Mouse (Mus musculus) layer of hippocampus, adult 9-10 months (tissue): ENCODE results near the gene Acap2.

Experiments
- DNase-seq: peaks from one replicate; pipeline ENCODE4 v3.0.0; 2022; ENCODE audit warnings: low spot score

Acap2 gene

DNA sequence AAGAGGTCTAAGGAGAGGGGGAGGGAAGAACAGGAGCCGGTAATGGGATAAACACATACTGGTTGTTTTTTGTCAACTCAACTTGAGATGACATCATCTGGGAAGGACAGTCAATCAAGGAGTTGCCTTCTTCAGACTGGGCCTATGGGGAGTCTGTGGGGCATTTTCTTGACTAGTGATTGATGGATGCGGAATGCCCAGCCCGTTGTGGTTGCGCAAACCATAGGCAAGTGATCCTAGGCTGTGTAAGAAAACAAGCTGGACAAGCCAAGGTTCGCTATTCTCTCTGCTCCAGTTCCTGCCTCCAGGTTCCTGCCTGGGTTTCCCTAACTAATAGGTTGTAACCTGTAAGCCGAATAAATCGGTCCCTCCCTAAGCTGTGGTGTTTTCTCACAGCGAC, 4.1 kb upstream of the Acap2 start:
- DNase-seq = no peak

DNA sequence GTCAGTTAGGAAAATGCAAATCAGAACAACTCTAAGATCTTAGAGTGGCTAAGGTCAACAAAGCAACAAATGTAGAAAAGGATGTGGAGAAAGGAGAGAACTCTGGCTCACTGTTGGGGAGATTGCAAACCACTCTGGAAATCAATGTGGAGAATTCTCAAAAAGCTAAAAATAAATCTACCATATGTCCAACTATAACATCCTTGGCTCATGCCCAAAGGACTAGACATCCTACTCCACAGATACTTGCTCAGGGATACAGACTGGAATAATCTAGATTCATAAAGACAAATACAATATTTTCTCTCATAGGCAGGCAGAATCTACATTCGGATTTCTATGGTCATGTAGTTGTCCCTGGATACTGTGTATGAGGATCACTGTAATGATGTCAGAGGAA, 3.2 kb upstream of the Acap2 start:
- DNase-seq = no peak

DNA sequence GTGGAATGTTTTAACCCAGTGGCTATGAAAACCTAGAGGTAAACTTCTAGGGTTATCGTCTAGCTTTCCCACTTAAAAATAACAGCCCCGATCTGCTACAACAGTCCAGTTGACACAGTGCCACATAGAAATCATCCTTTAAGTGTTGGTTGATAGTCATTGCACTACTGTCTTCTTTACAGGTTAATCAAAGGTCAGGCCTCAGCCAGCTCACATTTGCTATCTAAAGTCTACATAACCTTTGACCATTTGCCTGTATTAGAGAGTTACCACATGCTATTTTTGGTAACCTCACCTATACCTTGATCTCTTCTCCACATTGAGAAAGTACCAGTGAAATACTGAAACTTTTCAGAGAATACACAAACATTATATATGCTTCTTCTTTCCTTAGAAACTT, 659 bp upstream of the Acap2 start:
- no peak for DNase-seq

DNA sequence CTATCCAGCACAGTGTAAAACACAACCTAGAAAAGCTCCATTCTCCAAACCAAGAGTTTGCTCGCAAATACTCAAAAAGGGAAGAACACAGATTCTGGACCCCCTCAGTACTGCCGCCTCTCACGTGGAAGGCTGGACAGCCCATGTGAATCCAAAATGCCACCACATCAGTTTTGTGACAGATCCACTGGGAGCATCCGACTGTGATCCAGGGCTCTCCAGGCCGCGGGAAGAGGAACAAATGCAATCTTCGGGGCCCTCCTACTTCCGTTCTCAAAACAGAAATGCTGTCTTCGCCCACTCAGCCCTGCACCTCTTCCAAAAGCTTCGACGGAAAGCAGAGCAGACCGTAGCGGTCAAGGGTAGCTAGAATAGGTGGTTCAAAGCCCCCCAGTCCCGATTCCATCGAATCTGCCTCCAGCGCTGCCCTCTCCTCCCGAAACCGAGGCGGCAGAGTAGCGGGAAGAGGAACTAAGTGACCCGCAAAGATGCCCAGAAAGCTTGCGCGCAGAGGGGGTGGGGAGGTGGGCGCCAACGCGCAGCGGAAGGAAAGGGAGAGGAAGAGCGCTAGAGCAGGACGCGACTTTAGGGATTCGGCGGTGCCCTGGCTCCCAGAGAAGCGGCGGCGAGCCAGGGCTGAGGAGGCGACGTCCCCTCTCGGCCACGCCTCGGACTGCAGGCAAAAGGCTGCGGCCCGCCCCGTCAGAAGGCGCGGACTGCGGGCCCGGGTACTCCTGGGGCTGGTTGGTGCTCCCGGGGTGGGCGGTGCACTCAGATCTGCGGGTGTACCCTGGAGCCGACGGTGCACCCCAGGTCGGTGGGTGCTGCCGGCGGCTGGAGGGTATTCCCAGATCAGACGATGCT, 887 bp downstream of the Acap2 start:
- no peak for DNase-seq

DNA sequence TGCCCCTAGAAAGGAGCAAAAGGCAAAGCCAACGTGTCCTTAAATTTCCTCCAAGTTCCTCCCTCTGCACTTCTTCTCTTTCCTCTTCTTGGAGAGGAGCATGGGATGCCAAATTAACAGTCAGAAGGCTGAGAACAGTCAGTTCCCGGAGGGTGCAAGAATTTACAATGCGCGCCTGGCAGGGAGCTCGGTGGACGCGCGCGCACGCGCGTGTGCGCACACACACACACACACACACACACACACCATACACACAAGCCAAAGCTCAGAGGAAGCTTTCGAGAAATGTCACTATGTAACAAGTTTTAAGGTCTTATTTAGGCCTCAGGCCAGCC, 1.5 kb downstream of the Acap2 start:
- no peak for DNase-seq

DNA sequence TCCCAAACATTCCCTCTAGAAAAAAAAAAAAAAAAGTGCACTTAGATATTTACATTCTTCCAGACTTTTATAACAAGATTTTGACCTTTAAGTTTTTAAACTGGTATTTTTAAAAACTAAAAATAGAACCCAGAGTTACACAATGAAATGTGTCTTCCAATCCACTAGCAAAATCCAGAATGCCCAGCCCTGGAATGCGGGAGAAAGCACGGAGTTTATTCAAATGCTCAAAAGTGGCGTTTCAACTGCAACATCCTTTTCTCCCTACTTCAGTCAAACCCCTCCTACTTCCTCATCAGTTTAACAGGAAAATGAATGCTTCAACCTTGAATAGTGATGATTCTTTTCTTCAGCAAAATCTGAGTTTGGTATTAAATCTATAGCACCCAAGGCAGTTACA, 4.1 kb downstream of the Acap2 start:
- no peak for DNase-seq

DNA sequence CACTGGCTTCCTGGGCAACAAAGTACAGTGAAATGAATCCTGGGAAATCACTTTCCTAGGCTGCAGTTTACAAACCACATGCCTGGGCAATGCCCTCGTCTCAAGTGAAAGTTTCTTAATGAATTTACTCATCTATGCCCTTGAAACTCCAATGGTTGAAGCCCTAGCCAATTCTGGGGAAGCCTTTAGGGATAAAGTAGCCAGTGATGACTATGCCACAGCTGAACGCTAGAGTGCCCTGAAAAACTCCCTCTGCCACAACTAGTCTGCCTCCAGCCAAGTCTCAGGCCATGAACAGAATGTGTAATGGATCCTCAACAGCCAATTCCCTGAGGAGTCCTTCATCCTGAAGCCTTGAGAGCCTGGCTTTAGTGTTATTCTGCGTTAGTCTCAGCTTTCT, 8.5 kb downstream of the Acap2 start:
- DNase-seq = no peak

DNA sequence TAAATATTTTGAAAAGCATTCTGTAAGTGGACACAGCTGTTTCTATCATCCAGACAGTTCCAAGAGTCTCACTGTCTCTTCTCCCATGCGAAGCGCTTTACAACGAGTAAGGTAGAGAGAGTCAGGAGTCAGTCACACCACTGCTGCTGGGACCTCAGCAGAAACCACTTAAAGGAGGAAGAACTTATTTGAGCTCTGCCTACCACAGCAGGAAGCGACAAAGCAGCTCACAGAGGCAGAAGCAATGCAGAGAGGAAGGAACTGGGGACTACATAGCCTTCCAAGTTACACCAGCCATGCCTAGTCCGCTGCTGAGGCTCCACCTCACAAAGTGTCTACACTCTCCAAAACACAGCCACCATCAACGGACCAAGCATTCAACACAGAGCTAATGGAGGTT, 9.2 kb downstream of the Acap2 start:
- no peak for DNase-seq

DNA sequence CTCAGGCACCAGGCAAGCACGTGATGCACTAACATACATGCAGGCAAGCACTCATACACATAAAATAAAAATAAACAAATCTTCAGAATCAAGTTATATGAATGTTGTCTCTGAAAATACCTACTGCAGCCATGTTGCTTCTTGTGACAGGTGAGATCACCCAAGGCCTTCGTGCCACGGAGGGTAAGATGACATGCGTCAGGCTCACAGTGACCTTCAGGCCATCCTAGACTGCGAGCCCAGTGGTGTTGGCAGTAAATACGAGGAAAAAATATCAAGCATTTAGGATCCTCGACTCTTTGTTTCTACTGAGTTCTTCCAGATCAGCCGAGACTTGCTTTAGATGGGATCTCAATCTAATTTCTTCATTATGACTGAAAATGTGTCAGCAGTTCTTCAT, 10.6 kb downstream of the Acap2 start:
- no peak for DNase-seq

DNA sequence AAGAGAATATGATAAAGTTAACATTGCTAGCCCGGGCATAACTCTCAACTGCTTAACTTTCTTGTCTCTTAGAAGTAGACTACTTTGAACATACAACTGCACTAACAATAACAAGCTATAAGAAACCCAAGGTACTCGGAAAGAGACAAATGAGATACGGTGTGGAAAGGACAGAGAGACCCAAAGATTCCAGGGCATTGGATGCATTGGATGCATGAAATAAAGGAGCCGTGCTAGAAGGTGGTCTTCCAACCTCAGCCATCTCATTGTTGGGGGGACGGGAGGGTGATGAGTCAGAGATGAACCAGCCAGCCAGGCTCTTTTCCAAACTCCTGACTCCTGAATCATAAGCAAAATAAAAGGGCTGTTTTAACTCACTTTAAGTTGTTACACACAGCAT, 11.8 kb downstream of the Acap2 start:
- no peak for DNase-seq

DNA sequence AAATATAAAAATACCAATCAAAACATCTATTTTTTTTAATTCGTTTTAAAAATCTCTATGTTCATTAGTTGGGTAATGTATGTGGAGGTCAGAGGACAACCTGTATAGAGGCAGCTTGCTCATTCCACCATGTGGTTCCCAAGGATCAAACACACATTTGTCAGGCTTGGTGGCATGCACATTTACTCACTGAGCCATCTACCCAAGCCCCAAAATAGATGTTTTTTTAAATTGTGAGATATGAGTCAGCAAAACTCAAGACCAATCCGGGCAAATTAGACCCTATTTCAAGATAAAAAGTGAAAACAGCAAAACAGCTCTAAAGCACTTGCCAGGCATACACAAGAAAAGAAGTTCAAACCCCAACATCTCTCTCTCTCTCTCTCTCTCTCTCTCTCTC, 12.2 kb downstream of the Acap2 start:
- DNase-seq = no peak

DNA sequence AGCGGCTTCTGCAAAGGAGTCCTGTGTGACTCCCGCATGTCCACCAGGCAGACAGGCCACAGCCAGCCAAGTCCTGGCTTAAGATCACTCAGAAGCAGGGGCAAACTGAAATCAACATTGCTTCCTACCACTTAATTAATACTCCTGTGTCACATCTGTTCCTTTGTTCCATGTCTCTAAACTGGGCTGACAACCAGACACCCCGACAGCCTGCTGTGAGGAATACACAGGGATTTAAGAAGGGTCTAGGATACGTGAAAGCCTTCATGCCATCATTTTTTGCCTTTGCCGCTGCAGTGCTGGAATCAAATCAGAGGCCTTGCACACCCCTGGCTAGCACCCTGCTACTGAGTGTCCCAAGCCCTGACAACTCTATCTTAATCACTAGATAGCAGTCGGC, 12.8 kb downstream of the Acap2 start:
- DNase-seq = no peak

DNA sequence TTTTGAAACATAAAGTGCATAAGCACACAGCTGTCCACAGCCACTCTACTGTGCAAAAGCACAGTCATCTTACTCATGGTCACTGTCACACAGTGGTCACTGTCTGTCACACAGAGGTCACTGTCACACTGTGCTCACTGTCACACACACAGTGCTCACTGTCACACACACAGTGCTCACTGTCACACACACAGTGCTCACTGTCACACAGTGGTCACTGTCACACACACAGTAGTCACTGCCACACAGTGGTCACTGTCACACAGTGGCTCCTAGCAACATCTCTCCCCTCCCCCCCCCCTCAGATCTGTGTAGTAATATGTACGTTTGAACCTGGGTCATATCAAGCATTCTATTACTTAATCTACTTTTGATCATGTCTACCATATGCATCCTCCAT, 13.9 kb downstream of the Acap2 start:
- DNase-seq = no peak

DNA sequence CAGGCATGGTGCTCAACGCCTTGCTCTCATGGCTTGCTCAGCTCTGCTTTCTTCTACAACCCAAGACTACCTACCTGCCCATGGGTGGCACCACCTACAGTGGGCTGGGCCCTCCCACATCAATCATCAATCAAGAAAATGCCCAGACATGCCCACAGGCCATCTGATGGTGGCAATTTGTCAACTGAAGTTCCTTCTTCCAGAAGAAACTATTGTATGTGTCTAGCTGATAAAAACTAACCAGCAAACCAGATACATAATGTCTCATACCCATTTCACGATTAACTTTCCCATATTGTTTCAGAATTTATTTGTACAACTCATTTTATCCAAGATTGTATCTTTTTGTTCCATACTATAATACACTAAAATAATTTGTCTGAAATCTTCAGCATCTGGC, 15.3 kb downstream of the Acap2 start:
- DNase-seq = no peak

DNA sequence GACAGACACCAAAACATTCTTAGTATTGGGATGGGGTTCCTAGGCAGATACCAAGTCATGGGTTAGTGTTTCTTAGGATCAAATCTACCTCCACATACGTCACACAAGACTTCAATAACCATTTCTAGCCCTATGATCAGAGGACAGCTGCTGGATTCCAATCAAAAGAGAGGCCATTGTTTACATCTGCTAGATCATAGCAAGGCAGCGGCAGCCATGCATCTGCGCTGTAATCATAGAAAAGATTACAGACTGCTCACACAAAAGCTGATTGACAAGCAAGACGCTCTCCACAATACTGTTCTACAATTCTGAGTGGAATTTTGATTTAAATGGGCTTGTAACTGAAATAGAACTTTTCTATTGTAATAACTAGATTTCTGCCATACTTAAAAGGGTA, 16.3 kb downstream of the Acap2 start:
- DNase-seq = no peak

DNA sequence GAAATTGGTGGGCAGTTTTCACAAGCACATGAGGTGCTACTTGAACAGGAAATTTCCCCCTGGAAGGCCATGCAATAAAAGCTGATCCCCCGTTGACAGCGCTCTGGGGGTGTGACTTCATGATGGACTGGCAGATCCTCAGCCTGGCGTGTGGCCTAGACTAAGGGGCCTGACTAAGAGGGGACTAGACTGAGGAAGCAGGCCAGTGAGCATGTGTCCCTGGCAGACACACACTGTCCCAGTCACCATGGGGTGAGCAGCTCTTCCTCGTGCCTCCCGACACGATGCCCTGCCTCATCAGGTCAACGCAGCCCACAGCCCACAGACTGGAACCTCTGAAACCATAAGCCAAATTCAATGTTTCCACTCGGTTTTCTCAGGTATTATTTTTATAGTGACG, 18.5 kb downstream of the Acap2 start:
- DNase-seq = no peak

DNA sequence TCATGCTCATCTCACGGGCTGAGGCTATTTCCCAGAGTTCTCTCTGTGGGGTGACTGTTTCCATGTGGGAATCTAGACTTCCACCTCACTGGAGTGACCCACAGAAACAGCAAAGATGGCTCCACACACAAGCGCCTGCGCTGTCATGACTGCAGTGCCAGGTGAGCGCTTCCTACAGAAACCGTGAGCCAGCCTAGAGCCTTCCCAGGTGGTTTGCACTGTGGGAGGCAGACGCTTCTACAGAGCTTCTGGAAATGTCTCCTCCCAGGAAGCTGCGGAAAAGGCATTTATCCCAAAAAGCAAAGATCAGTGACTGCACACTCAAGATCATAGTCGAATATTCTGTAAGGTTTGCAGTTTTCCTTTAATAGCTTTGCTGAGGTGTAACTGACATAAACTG, 20.2 kb downstream of the Acap2 start:
- DNase-seq = no peak

DNA sequence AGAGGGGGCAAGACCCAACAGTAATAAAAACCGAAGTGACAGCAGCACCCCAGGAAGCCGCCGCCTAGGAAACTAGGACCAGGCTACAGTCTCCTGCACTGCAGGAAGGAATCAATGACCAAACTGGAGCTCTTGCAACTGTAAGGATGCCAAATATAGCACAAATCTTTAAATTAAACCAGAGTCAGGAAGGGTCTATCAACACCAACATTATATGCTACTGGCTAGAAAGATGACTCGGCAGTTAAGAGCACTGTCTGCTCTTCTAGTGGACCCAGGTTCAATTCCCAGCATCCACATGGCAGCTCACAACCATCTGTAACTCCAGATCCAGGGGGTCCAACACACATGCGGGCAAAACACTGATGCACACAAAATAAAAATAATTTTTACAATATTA, 21.7 kb downstream of the Acap2 start:
- DNase-seq = no peak

DNA sequence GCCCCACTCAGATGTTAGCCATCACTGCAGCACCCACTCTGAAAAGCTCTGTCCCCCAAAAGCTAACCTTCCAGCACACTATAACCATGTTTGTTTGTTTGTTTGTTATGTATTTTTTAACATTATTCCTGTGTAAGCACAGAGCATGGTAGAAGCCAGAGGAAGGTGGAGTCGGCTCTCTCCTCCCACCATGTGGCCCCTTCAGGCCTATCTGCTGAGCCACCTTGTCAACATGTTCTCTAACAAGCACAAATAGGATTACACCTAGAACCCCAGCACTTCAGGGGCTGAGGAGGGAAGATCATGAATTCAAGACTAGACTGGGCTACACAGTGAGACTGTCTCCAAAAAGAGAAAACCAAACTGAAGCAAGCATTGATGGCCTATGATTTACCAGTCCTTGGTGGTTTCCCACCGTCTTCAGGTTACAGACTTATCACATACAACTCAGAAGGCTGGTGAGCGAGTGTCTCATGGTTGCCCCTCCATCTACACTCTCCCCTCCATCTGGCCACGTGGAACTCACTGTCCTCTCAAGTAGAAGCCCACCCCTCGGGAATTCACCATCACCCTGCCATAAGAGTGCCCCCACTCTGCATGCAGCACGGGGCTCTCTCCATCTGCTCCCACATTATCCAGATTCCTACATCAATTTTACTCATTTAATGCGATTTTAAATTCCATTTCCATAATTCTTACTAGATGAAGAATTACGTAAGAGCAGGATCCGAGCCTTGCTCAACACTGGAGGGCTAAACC, 26.0 kb downstream of the Acap2 start:
- no peak for DNase-seq

DNA sequence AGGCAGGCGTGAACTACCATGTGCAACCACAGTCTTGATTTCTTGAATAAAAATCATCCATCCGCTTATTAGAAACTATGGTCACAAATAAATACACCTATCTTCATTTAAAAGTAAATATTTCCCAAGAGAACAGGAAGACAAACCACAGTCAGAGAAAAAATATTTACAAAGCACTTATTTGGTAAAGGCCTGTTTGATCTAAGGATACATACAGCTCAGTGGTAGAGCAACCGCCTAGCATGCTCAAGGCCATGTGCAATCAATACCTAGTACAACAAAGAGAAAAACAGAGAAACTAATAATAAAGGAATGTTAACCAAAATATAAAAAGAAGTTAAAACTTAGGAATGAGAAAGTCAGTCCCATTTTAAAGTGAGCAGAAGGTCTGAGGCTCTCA, 28.8 kb downstream of the Acap2 start:
- DNase-seq = no peak

DNA sequence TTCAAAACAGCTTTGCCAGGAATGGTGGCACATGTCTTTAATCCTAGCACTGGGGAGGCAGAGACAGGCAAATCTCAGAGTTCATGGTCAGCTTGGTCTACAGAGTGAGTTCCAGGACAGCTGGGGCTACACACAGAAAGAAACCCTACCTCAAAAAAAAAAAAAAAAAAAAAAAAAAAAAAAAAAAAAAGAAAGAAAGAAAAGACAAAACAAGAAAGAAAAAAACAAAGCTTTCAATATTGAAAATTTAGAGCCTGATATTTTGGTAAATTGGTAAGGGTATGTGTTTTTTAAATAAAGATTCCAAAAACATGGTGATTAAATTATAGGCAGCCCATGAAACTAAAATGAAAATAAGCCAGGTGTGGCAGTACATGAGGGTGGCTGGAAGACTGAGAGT, 29.6 kb downstream of the Acap2 start:
- DNase-seq = no peak

DNA sequence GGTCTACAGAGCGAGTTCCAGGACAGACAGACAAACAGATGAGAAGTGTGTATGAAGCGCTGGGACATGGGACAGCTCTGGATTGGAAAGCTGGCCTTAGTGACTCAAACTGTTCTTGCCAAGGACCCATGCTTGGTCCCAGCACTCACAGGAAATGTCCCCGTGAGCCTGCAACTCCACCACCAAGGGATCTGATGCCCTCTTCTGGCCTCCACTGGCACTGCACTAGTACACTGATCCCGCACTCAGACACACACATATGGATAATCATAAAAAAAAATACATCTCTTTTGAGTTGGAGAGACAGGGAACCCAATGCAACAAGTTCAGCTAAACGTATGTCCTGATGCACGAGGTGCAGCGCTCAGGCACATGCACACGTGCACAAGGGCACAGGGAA, 30.7 kb downstream of the Acap2 start:
- DNase-seq = no peak

DNA sequence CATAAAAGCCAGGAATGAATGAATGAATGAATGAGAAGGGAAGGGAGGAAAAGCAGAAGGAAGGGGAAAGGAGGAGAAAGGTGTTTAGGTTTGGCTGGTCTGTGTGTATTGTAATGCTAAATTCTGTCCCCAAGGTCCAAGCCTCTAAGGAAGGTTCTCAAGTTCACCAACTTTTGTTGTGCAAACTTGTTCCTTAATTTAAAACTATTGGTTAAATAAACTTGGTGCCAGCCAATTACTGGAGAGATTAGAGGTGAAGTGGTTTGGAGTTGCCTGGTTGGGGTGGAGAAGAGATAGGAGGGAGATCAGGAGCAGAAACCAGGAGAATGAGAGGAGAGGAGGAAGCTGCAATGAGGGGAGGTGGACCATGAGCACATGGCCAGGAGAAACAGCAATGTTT, 31.4 kb downstream of the Acap2 start:
- no peak for DNase-seq

DNA sequence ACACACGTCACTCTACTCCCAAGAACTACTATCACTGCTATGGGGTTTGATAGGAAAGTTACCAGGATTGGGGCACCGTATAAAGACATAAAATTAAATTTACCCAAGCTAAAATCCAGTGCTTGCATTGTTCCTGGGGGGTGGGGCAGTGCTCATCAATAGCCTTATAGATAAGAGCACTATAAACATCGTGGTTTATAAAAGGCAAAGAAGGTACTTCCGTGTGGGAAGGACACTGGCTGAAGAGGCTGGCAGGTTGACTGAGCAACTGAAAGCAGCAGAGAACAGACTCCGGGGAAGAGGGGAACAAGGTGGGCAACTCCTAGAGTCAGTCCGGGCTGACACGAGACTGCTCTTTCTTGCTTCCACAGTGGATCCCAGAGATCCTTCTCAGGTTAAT, 33.1 kb downstream of the Acap2 start:
- DNase-seq = no peak
